Mouse (Mus musculus): ENCODE data around the gene Kcnn3. TPM values are rescaled to one million over a fixed set of nuclear protein-coding genes. Genes with fewer than 3 reads are reported as not detected.
A peak's percentile ranks its signal among the peaks of the same experiment; 100 is the strongest.

Gene Kcnn3
- polyA plus RNA-seq, 1 experiment from 2014 or later = 5.3 TPM

DNA sequence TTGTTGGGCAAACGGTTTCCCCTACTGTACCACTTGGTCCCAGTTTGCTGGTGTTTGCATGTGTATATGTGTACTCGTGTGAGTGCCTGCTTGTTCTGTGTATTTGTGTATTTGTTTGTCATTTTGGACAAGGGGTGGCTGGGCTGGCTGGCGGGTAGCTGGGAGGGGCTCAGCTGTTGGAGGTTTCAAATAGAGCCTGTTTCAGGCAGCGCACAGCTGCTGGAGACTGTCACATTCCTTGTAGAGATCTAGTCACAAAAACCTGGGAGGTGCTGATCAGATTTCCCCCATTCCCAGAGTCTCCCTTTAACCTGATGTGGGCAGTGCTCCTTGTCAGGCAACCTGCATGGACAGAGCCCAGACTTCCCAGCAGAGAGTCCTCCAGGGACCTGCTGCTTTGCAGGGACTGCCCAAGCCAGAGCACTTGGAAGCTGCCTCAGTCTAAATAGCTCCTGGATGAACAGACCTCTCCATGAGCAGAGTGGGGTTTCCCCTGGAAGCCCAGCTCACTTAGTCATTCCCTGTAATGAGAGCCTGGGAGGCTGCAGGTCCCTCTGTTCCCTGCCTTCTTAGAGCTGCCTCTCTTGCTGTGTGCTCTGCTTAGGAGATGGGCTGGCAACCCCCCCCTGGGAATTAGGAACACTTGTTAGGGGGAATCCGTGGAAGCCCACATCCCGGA lies 2.6 kb downstream of the Kcnn3 start:
- peaks cover 46% of the 10 kb centered on the region for H3K4me1 ChIP-seq (ENCODE audit: control insufficient read depth, insufficient read depth, low read length)
- H3K27ac ChIP-seq (replicated peaks; ENCODE audit: low read depth, low read length) = 0 out of 2 replicates have a peak overlapping the region, but pooled peaks have one; percentile 5
- 30% methylated on average over 6 of the region's 6 CpGs for WGBS
- peak overlapping the region; percentile 52 for H3K9ac ChIP-seq (replicated peaks; ENCODE audit: low read length)
- peak overlapping the region; percentile 45 for H3K4me3 ChIP-seq (replicated peaks; ENCODE audit: low read depth, low read length)
- DNase-seq (peak; percentile 42), ATAC-seq (ENCODE audit: low FRiP score, low TSS enrichment) (no peak)
- no peaks in the 10 kb centered on the region for H3K9me3 ChIP-seq (ENCODE audit: control insufficient read depth, low read length)
- H3K4me2 ChIP-seq (ENCODE audit: low read length) = peak overlapping the region; percentile 95
- no peaks in the 10 kb centered on the region for H3K27me3 ChIP-seq (ENCODE audit: control insufficient read depth, insufficient read depth, low read length)
- no peaks in the 10 kb centered on the region for H3K36me3 ChIP-seq (ENCODE audit: control insufficient read depth, insufficient read depth, low read length)

GRCm38 (mm10) chr3:89526298-89527090 lies 6.5 kb downstream of the Kcnn3 start:
- DNase-seq (no peak), ATAC-seq (ENCODE audit: low FRiP score, low TSS enrichment) (no peak)
- no peak overlapping the region for H3K9ac ChIP-seq (replicated peaks; ENCODE audit: low read length)
- H3K9me3 ChIP-seq (ENCODE audit: control insufficient read depth, low read length) = no peaks in the 10 kb centered on the region
- no peak overlapping the region for H3K4me3 ChIP-seq (replicated peaks; ENCODE audit: low read depth, low read length)
- H3K27me3 ChIP-seq (ENCODE audit: control insufficient read depth, insufficient read depth, low read length) = no peaks in the 10 kb centered on the region
- 65% methylated on average over 17 of the region's 17 CpGs for WGBS
- peak overlapping the region; percentile 31; the same call in 1 of the 2 replicates for H3K4me2 ChIP-seq (ENCODE audit: low read length)
- no peaks in the 10 kb centered on the region for H3K36me3 ChIP-seq (ENCODE audit: control insufficient read depth, insufficient read depth, low read length)
- H3K4me1 ChIP-seq (ENCODE audit: control insufficient read depth, insufficient read depth, low read length) = peaks cover 29% of the 10 kb centered on the region
- H3K27ac ChIP-seq (replicated peaks; ENCODE audit: low read depth, low read length) = peak overlapping the region; percentile 55

DNA sequence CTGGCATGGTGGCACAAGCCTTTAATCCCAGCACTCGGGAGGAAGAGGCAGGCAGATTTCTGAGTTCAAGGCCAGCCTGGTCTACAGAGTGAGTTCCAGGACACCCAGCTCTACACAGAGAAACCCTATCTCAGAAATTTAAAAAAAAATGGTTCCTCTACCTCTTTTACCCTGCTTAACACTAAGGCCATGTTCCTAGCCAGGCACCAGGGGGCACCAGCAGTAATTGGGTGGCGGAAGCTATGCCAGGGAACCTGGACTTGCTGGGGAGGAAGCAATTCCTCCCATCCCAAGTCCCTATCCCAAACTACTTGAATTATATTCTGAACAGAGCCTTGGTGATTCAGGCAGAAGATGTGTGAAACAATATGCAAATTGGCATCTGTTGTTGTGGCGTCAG lies 9.8 kb downstream of the Kcnn3 start:
- Histone ChIP-seq H3K36me3 (ENCODE audit: control insufficient read depth, insufficient read depth, low read length) (no peaks in the 10 kb centered on the region), H3K9me3 (ENCODE audit: control insufficient read depth, low read length) (no peaks in the 10 kb centered on the region), H3K9ac (replicated peaks; ENCODE audit: low read length) (no peak overlapping the region), H3K27me3 (ENCODE audit: control insufficient read depth, insufficient read depth, low read length) (no peaks in the 10 kb centered on the region), H3K4me1 (ENCODE audit: control insufficient read depth, insufficient read depth, low read length) (peaks cover 8% of the 10 kb centered on the region), H3K4me3 (replicated peaks; ENCODE audit: low read depth, low read length) (no peak overlapping the region), H3K4me2 (ENCODE audit: low read length) (no peak overlapping the region), H3K27ac (replicated peaks; ENCODE audit: low read depth, low read length) (no peak overlapping the region)
- ATAC-seq (ENCODE audit: low FRiP score, low TSS enrichment) (no peak), DNase-seq (no peak)
- 83% methylated on average over 3 of the region's 3 CpGs for WGBS

DNA sequence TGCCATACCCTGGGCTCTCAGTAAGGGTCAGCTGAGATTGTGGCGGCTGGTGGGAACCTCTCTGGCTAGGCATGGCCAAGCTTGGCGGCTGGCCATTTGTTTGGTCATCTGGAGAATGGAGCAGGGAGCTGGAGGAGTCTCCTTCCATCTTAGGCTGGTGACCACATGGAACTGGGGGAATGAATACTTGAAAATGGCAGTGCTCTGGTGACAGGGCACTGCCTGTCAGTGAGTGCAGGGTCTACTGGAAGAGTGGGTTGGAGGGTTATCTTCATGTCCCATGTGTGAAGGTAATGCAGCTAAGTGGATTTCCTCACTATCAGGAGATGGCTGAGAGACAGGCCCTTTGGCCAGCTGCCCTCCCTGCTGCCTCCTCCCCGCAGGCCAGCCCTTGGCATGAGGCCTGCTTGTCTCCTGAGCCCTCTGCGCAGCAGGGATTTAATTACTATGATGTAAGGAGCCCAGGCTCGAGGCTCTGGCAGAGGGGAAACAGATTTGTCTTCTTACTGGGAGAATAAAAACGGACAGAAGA lies 14.7 kb downstream of the Kcnn3 start:
- H3K27ac ChIP-seq (replicated peaks; ENCODE audit: low read depth, low read length) = peak overlapping the region; percentile 13; the same call in 1 of the 2 replicates

DNA sequence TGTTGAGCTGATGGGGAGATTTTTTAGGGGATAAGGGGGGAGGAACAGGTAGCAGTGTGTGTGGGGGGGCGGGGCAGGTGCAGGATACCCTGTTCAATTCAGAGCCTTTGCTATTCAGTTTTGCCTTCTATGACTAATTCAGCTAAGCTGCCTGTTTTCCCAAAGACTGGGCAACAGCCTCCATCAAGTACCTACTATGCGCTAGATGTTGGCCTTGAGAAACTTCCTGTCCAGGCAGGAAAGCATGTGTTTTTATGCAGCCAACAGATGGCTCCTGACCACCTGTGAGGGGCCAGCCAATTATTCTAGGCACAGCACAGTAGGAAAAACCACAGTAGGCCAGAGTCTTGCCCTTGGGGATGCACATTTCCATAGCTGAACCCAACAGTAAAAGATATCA lies 15.2 kb downstream of the Kcnn3 start:
- H3K27ac ChIP-seq (replicated peaks; ENCODE audit: low read depth, low read length) = 0 out of 2 replicates have a peak overlapping the region, but pooled peaks have one; percentile 13
- 96% methylated on average over 2 of the region's 2 CpGs for WGBS
- no peak overlapping the region for H3K4me2 ChIP-seq (ENCODE audit: low read length)
- ATAC-seq (ENCODE audit: low FRiP score, low TSS enrichment) (no peak), DNase-seq (no peak)
- no peaks in the 10 kb centered on the region for H3K9me3 ChIP-seq (ENCODE audit: control insufficient read depth, low read length)
- H3K4me1 ChIP-seq (ENCODE audit: control insufficient read depth, insufficient read depth, low read length) = peaks cover 10% of the 10 kb centered on the region
- no peaks in the 10 kb centered on the region for H3K36me3 ChIP-seq (ENCODE audit: control insufficient read depth, insufficient read depth, low read length)
- H3K4me3 ChIP-seq (replicated peaks; ENCODE audit: low read depth, low read length) = no peak overlapping the region
- H3K27me3 ChIP-seq (ENCODE audit: control insufficient read depth, insufficient read depth, low read length) = no peaks in the 10 kb centered on the region
- no peak overlapping the region for H3K9ac ChIP-seq (replicated peaks; ENCODE audit: low read length)

More for the DNA sequence above, 14.7 kb downstream of the Kcnn3 start:
- WGBS = 36% methylated on average over 6 of the region's 6 CpGs
- DNase-seq = peak; percentile 75
- Histone ChIP-seq H3K9me3 (ENCODE audit: control insufficient read depth, low read length) (no peaks in the 10 kb centered on the region), H3K9ac (replicated peaks; ENCODE audit: low read length) (no peak overlapping the region), H3K4me1 (ENCODE audit: control insufficient read depth, insufficient read depth, low read length) (peaks cover 10% of the 10 kb centered on the region), H3K27me3 (ENCODE audit: control insufficient read depth, insufficient read depth, low read length) (no peaks in the 10 kb centered on the region), H3K36me3 (ENCODE audit: control insufficient read depth, insufficient read depth, low read length) (no peaks in the 10 kb centered on the region), H3K4me2 (ENCODE audit: low read length) (no peak overlapping the region), H3K4me3 (replicated peaks; ENCODE audit: low read depth, low read length) (no peak overlapping the region)
- ATAC-seq (ENCODE audit: low FRiP score, low TSS enrichment) = peak; percentile 40; the same call in 1 of the 2 replicates

DNA sequence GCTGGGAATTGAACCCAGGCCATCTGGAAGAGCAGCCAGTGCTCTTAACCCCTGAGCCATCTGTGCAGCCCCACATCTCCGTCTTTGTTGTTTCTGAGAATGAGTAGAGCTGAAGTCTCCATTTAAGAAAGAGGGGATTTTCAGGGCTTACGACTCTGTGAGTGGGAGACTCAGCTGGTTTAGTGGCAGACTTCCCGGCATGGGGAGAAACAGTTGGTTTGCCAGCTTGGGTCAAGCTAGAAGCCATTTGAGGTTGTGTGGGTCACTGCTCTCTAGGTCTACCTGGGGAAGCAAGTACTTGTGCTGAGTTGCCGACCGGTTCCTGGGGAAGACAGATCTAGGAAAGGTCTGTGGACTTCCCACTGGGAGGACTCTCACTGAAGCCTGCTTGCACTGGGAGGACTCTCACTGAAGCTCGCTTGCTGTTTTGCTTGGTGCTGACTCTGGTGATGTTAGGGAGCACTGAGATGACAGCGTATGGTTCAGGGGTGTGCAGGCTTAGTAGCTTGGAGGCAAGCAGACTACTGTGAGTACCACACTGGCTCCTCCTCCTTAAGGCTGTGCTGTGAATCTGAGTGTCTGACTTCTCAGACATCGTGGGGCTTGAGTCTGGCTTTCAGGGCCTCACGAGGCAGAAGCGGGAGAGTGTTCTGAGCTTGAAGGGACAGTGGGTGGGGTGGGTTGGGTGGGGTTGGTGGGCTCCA lies 19.2 kb downstream of the Kcnn3 start:
- no peak overlapping the region for H3K4me2 ChIP-seq (ENCODE audit: low read length)
- no peaks in the 10 kb centered on the region for H3K27me3 ChIP-seq (ENCODE audit: control insufficient read depth, insufficient read depth, low read length)
- peaks cover 10% of the 10 kb centered on the region for H3K4me1 ChIP-seq (ENCODE audit: control insufficient read depth, insufficient read depth, low read length)
- 75% methylated on average over 10 of the region's 10 CpGs for WGBS
- no peak overlapping the region for H3K9ac ChIP-seq (replicated peaks; ENCODE audit: low read length)
- DNase-seq (no peak), ATAC-seq (ENCODE audit: low FRiP score, low TSS enrichment) (no peak)
- H3K27ac ChIP-seq (replicated peaks; ENCODE audit: low read depth, low read length) = no peak overlapping the region
- H3K36me3 ChIP-seq (ENCODE audit: control insufficient read depth, insufficient read depth, low read length) = no peaks in the 10 kb centered on the region
- no peaks in the 10 kb centered on the region for H3K9me3 ChIP-seq (ENCODE audit: control insufficient read depth, low read length)
- H3K4me3 ChIP-seq (replicated peaks; ENCODE audit: low read depth, low read length) = no peak overlapping the region

DNA sequence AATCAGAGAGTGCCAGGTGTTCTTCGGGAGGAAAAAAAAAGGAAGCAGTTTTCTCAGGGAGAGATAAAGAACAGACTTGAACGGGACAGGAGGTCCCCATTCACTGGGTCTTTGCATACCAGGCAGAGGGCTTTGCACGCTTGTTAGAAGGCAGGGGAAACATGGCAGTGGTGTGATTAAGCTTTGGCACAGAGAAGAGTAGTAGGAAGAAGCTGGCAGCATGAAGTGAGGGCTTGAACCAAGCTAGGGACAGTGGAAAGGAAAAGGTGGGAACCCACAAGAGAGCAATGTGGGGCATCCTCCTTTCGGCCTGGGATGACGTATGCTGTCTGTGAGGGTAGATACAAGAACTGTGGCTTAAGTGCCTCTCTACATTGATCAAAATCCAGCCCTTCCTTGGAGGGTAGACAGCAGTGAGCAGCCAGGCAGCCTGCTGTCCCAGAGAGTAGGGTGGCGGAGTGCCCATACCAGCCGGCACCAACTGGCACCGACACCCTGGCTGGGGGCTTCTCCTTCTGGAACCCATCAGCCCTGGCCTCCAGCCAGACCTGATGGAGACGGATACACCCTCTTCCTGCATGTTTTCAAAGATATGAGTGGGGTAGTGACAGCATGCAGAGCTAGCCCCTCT lies 19.9 kb downstream of the Kcnn3 start:
- Histone ChIP-seq H3K36me3 (ENCODE audit: control insufficient read depth, insufficient read depth, low read length) (no peaks in the 10 kb centered on the region), H3K4me2 (ENCODE audit: low read length) (no peak overlapping the region), H3K4me1 (ENCODE audit: control insufficient read depth, insufficient read depth, low read length) (peaks cover 5% of the 10 kb centered on the region), H3K27me3 (ENCODE audit: control insufficient read depth, insufficient read depth, low read length) (no peaks in the 10 kb centered on the region), H3K9ac (replicated peaks; ENCODE audit: low read length) (no peak overlapping the region), H3K9me3 (ENCODE audit: control insufficient read depth, low read length) (no peaks in the 10 kb centered on the region), H3K27ac (replicated peaks; ENCODE audit: low read depth, low read length) (0 out of 2 replicates have a peak overlapping the region, but pooled peaks have one; percentile 5), H3K4me3 (replicated peaks; ENCODE audit: low read depth, low read length) (no peak overlapping the region)
- ATAC-seq (ENCODE audit: low FRiP score, low TSS enrichment) (peak; percentile 37; the same call in 1 of the 2 replicates), DNase-seq (peak; percentile 45)
- WGBS = 64% methylated on average over 9 of the region's 9 CpGs

- no peak for DNase-seq
- WGBS = 91% methylated on average over 6 of the region's 6 CpGs
- Histone ChIP-seq H3K36me3 (ENCODE audit: control insufficient read depth, insufficient read depth, low read length) (no peaks in the 10 kb centered on the region), H3K27ac (replicated peaks; ENCODE audit: low read depth, low read length) (0 out of 2 replicates have a peak overlapping the region, but pooled peaks have one; percentile 5), H3K4me3 (replicated peaks; ENCODE audit: low read depth, low read length) (no peak overlapping the region), H3K4me1 (ENCODE audit: control insufficient read depth, insufficient read depth, low read length) (no peaks in the 10 kb centered on the region), H3K27me3 (ENCODE audit: control insufficient read depth, insufficient read depth, low read length) (no peaks in the 10 kb centered on the region), H3K4me2 (ENCODE audit: low read length) (no peak overlapping the region), H3K9me3 (ENCODE audit: control insufficient read depth, low read length) (no peaks in the 10 kb centered on the region), H3K9ac (replicated peaks; ENCODE audit: low read length) (no peak overlapping the region)
- no peak for ATAC-seq (ENCODE audit: low FRiP score, low TSS enrichment)
Measured at GRCm38 (mm10) chr3:89540371-89540743, 20.4 kb downstream of the Kcnn3 start.

All from midbrain, embryonic 14.5 days (tissue).